Mouse (Mus musculus) cerebellum, adult 11 months (tissue): ENCODE measurements at regions not wholly inside any gene's neighbourhood (a gene's known extent, or its start where the extent isn't known, plus 50 kb on each side); places are given as distances from the start of the nearest gene placed in this dataset.

Source experiments
- DNase-seq: peaks from one replicate; pipeline ENCODE4 v3.0.0; 2022

- DNase-seq = no peak
Measured at GRCm38 (mm10) chr3:41213533-41213932, 130.7 kb upstream of the Pgrmc2 start.

GRCm38 (mm10) chr3:41210333-41210732 lies 127.5 kb upstream of the Pgrmc2 start:
- DNase-seq = no peak

- DNase-seq = no peak
Measured at GRCm38 (mm10) chr3:41202895-41203294, 120.0 kb upstream of the Pgrmc2 start.

GRCm38 (mm10) chr3:41201782-41202181 lies 118.9 kb upstream of the Pgrmc2 start:
- DNase-seq = no peak

- DNase-seq = no peak
Measured at GRCm38 (mm10) chr3:41200026-41200425, 117.2 kb upstream of the Pgrmc2 start.

GRCm38 (mm10) chr3:41198216-41198976 lies 115.5 kb upstream of the Pgrmc2 start:
- DNase-seq = peak; percentile 65

- peak; percentile 97 for DNase-seq
Measured at GRCm38 (mm10) chr3:41195113-41195975, 112.5 kb upstream of the Pgrmc2 start.

GRCm38 (mm10) chr3:41194311-41195112 lies 111.7 kb upstream of the Pgrmc2 start:
- DNase-seq = no peak

GRCm38 (mm10) chr3:41185305-41186097 lies 102.7 kb upstream of the Pgrmc2 start:
- no peak for DNase-seq

GRCm38 (mm10) chr3:41184375-41184774 lies 101.5 kb upstream of the Pgrmc2 start:
- no peak for DNase-seq

- DNase-seq = no peak
Measured at GRCm38 (mm10) chr3:41182900-41183595, 100.2 kb upstream of the Pgrmc2 start.

GRCm38 (mm10) chr3:41182036-41182899 lies 99.4 kb upstream of the Pgrmc2 start:
- DNase-seq = peak; percentile 78

- no peak for DNase-seq
Measured at GRCm38 (mm10) chr3:41181438-41181837, 98.6 kb upstream of the Pgrmc2 start.

- no peak for DNase-seq
Measured at GRCm38 (mm10) chr3:41180911-41181310, 98.1 kb upstream of the Pgrmc2 start.

- DNase-seq = no peak
Measured at GRCm38 (mm10) chr3:41179037-41179880, 96.4 kb upstream of the Pgrmc2 start.

GRCm38 (mm10) chr3:41177124-41177523 lies 94.3 kb upstream of the Pgrmc2 start:
- DNase-seq = no peak

- DNase-seq = no peak
Measured at GRCm38 (mm10) chr3:41175356-41175755, 92.5 kb upstream of the Pgrmc2 start.

GRCm38 (mm10) chr3:41173561-41173960 lies 90.7 kb upstream of the Pgrmc2 start:
- DNase-seq = no peak
